Mouse (Mus musculus) c-Kit-negative CD71-positive TER-119-positive erythroid progenitor cells, embryonic 14.5 days (primary cell): ENCODE data around the gene Rasgef1c.
A peak's percentile ranks its signal among the peaks of the same experiment; 100 is the strongest.

ENCODE experiments used
- DNase-seq: peaks from one replicate; pipeline ENCODE4 v3.0.0-alpha.2; 2013; ENCODE audit warnings: low read depth, low spot score

Rasgef1c gene

GRCm38 (mm10) chr11:50024833-50025720, 123.4 kb downstream of the Rasgef1c start, which contains the start of gene Rnf130:
Gene Rnf130 (plus strand): TSS chr11:50025346.
- DNase-seq = peak; percentile 54

GRCm38 (mm10) chr11:50025721-50026520, 124.3 kb downstream of the Rasgef1c start:
- DNase-seq = no peak

GRCm38 (mm10) chr11:50026521-50027090, 125.0 kb downstream of the Rasgef1c start:
- DNase-seq = no peak

- DNase-seq = no peak
These were observed 126.8 kb downstream of the Rasgef1c start for GRCm38 (mm10) chr11:50028416-50028815.
